Mouse (Mus musculus) heart, postnatal 0 days (tissue): ENCODE measurements around the gene Fam174b.

ENCODE experiments used
- CTCF ChIP-seq: IDR thresholded peaks from 2 replicates; pipeline ENCODE4 v1.5.1; 2016; ENCODE audit warnings: antibody characterized with exemption, control low read depth, low read depth
- EP300 ChIP-seq: IDR thresholded peaks from 2 replicates; pipeline ENCODE4 v1.6.1; 2016; ENCODE audit warnings: antibody characterized with exemption, low read depth

- TF ChIP-seq CTCF (no peak), EP300 (no peak)
These were observed 51.0 kb downstream of the Fam174b start for GRCm38 (mm10) chr7:73791096-73791495.
